Mouse (Mus musculus): Measurements from ENCODE around the gene Dlg5. TPM values are rescaled to one million over a fixed set of nuclear protein-coding genes. Genes with fewer than 3 reads are reported as not detected.

Gene Dlg5
- polyA plus RNA-seq, 1 experiment from 2014 or later: 45.5 TPM

GRCm38 (mm10) chr14:24132092-24132491, 113.6 kb downstream of the Dlg5 start:
- Histone ChIP-seq H3K27ac (replicated peaks; ENCODE audit: low read depth, low read length) (no peak overlapping the region), H3K4me2 (ENCODE audit: low read depth, severe bottlenecking) (no peak overlapping the region), H3K36me3 (ENCODE audit: control insufficient read depth, insufficient read depth, low read length) (peaks cover 8% of the 10 kb centered on the region; the same call in 1 of the 2 replicates), H3K9me3 (ENCODE audit: control insufficient read depth, low read length) (no peaks in the 10 kb centered on the region), H3K4me1 (ENCODE audit: control insufficient read depth, insufficient read depth, low read length) (no peaks in the 10 kb centered on the region), H3K27me3 (ENCODE audit: control insufficient read depth, insufficient read depth, low read length) (no peaks in the 10 kb centered on the region), H3K9ac (ENCODE audit: low read length) (no peak overlapping the region), H3K4me3 (ENCODE audit: low read depth, low read length) (no peak overlapping the region)
- no peak for ATAC-seq (ENCODE audit: insufficient number of reproducible peaks, low FRiP score, low TSS enrichment, low read depth)
- peak; percentile 58 for DNase-seq (ENCODE audit: low spot score)
- WGBS: 47% methylated on average over 4 of the region's 4 CpGs

- no peaks in the 10 kb centered on the region for H3K27me3 ChIP-seq (ENCODE audit: control insufficient read depth, insufficient read depth, low read length)
- no peak overlapping the region for H3K9ac ChIP-seq (ENCODE audit: low read length)
- H3K4me1 ChIP-seq (ENCODE audit: control insufficient read depth, insufficient read depth, low read length): no peaks in the 10 kb centered on the region
- no peak overlapping the region for H3K27ac ChIP-seq (replicated peaks; ENCODE audit: low read depth, low read length)
- 82% methylated on average over 2 of the region's 2 CpGs for WGBS
- no peak overlapping the region for H3K4me3 ChIP-seq (ENCODE audit: low read depth, low read length)
- H3K36me3 ChIP-seq (ENCODE audit: control insufficient read depth, insufficient read depth, low read length): no peaks in the 10 kb centered on the region
- no peaks in the 10 kb centered on the region for H3K9me3 ChIP-seq (ENCODE audit: control insufficient read depth, low read length)
- ATAC-seq (ENCODE audit: insufficient number of reproducible peaks, low FRiP score, low TSS enrichment, low read depth): no peak
- no peak overlapping the region for H3K4me2 ChIP-seq (ENCODE audit: low read depth, severe bottlenecking)
- DNase-seq (ENCODE audit: low spot score): no peak
Observed at GRCm38 (mm10) chr14:24125069-24125468, 120.7 kb downstream of the Dlg5 start.

GRCm38 (mm10) chr14:24124171-24124570, 121.5 kb downstream of the Dlg5 start:
- Histone ChIP-seq H3K9ac (ENCODE audit: low read length) (no peak overlapping the region), H3K36me3 (ENCODE audit: control insufficient read depth, insufficient read depth, low read length) (no peaks in the 10 kb centered on the region), H3K4me3 (ENCODE audit: low read depth, low read length) (no peak overlapping the region), H3K9me3 (ENCODE audit: control insufficient read depth, low read length) (no peaks in the 10 kb centered on the region), H3K27me3 (ENCODE audit: control insufficient read depth, insufficient read depth, low read length) (no peaks in the 10 kb centered on the region), H3K4me1 (ENCODE audit: control insufficient read depth, insufficient read depth, low read length) (no peaks in the 10 kb centered on the region), H3K27ac (replicated peaks; ENCODE audit: low read depth, low read length) (no peak overlapping the region), H3K4me2 (ENCODE audit: low read depth, severe bottlenecking) (no peak overlapping the region)
- DNase-seq (ENCODE audit: low spot score) (no peak), ATAC-seq (ENCODE audit: insufficient number of reproducible peaks, low FRiP score, low TSS enrichment, low read depth) (no peak)
- 36% methylated on average over 1 of the region's 1 CpGs for WGBS

- H3K27ac ChIP-seq (replicated peaks; ENCODE audit: low read depth, low read length): no peak overlapping the region
- no peak overlapping the region for H3K4me3 ChIP-seq (ENCODE audit: low read depth, low read length)
- H3K9me3 ChIP-seq (ENCODE audit: control insufficient read depth, low read length): no peaks in the 10 kb centered on the region
- H3K4me2 ChIP-seq (ENCODE audit: low read depth, severe bottlenecking): no peak overlapping the region
- no peaks in the 10 kb centered on the region for H3K4me1 ChIP-seq (ENCODE audit: control insufficient read depth, insufficient read depth, low read length)
- DNase-seq (ENCODE audit: low spot score) (no peak), ATAC-seq (ENCODE audit: insufficient number of reproducible peaks, low FRiP score, low TSS enrichment, low read depth) (no peak)
- WGBS: 80% methylated on average over 2 of the region's 2 CpGs
- H3K27me3 ChIP-seq (ENCODE audit: control insufficient read depth, insufficient read depth, low read length): no peaks in the 10 kb centered on the region
- H3K9ac ChIP-seq (ENCODE audit: low read length): no peak overlapping the region
- H3K36me3 ChIP-seq (ENCODE audit: control insufficient read depth, insufficient read depth, low read length): no peaks in the 10 kb centered on the region
Observed at GRCm38 (mm10) chr14:24106734-24107133, 139.0 kb downstream of the Dlg5 start.

- no peak overlapping the region for H3K4me2 ChIP-seq (ENCODE audit: low read depth, severe bottlenecking)
- DNase-seq (ENCODE audit: low spot score) (no peak), ATAC-seq (ENCODE audit: insufficient number of reproducible peaks, low FRiP score, low TSS enrichment, low read depth) (no peak)
- H3K27me3 ChIP-seq (ENCODE audit: control insufficient read depth, insufficient read depth, low read length): no peaks in the 10 kb centered on the region
- no peaks in the 10 kb centered on the region for H3K36me3 ChIP-seq (ENCODE audit: control insufficient read depth, insufficient read depth, low read length)
- no peak overlapping the region for H3K4me3 ChIP-seq (ENCODE audit: low read depth, low read length)
- H3K27ac ChIP-seq (replicated peaks; ENCODE audit: low read depth, low read length): no peak overlapping the region
- WGBS: 90% methylated on average over 4 of the region's 4 CpGs
- no peaks in the 10 kb centered on the region for H3K9me3 ChIP-seq (ENCODE audit: control insufficient read depth, low read length)
- H3K9ac ChIP-seq (ENCODE audit: low read length): no peak overlapping the region
- H3K4me1 ChIP-seq (ENCODE audit: control insufficient read depth, insufficient read depth, low read length): no peaks in the 10 kb centered on the region
Observed at GRCm38 (mm10) chr14:24098828-24099227, 146.9 kb downstream of the Dlg5 start.

- H3K4me3 ChIP-seq (ENCODE audit: low read depth, low read length): no peak overlapping the region
- 97% methylated on average over 1 of the region's 1 CpGs for WGBS
- no peak overlapping the region for H3K4me2 ChIP-seq (ENCODE audit: low read depth, severe bottlenecking)
- ATAC-seq (ENCODE audit: insufficient number of reproducible peaks, low FRiP score, low TSS enrichment, low read depth): no peak
- H3K9me3 ChIP-seq (ENCODE audit: control insufficient read depth, low read length): no peaks in the 10 kb centered on the region
- no peak for DNase-seq (ENCODE audit: low spot score)
- H3K36me3 ChIP-seq (ENCODE audit: control insufficient read depth, insufficient read depth, low read length): no peaks in the 10 kb centered on the region
- no peak overlapping the region for H3K9ac ChIP-seq (ENCODE audit: low read length)
- H3K27ac ChIP-seq (replicated peaks; ENCODE audit: low read depth, low read length): no peak overlapping the region
- H3K4me1 ChIP-seq (ENCODE audit: control insufficient read depth, insufficient read depth, low read length): no peaks in the 10 kb centered on the region
- H3K27me3 ChIP-seq (ENCODE audit: control insufficient read depth, insufficient read depth, low read length): no peaks in the 10 kb centered on the region
Observed at GRCm38 (mm10) chr14:24094656-24095055, 151.1 kb downstream of the Dlg5 start.

GRCm38 (mm10) chr14:24093221-24093620, 152.5 kb downstream of the Dlg5 start:
- WGBS: 98% methylated on average over 4 of the region's 4 CpGs
- DNase-seq (ENCODE audit: low spot score) (no peak), ATAC-seq (ENCODE audit: insufficient number of reproducible peaks, low FRiP score, low TSS enrichment, low read depth) (no peak)
- Histone ChIP-seq H3K4me3 (ENCODE audit: low read depth, low read length) (no peak overlapping the region), H3K9ac (ENCODE audit: low read length) (no peak overlapping the region), H3K9me3 (ENCODE audit: control insufficient read depth, low read length) (no peaks in the 10 kb centered on the region), H3K4me2 (ENCODE audit: low read depth, severe bottlenecking) (no peak overlapping the region), H3K27ac (replicated peaks; ENCODE audit: low read depth, low read length) (no peak overlapping the region), H3K36me3 (ENCODE audit: control insufficient read depth, insufficient read depth, low read length) (no peaks in the 10 kb centered on the region), H3K27me3 (ENCODE audit: control insufficient read depth, insufficient read depth, low read length) (no peaks in the 10 kb centered on the region), H3K4me1 (ENCODE audit: control insufficient read depth, insufficient read depth, low read length) (no peaks in the 10 kb centered on the region)

- no peak overlapping the region for H3K9ac ChIP-seq (ENCODE audit: low read length)
- no peak for DNase-seq (ENCODE audit: low spot score)
- no peaks in the 10 kb centered on the region for H3K9me3 ChIP-seq (ENCODE audit: control insufficient read depth, low read length)
- no peak for ATAC-seq (ENCODE audit: insufficient number of reproducible peaks, low FRiP score, low TSS enrichment, low read depth)
- H3K4me1 ChIP-seq (ENCODE audit: control insufficient read depth, insufficient read depth, low read length): no peaks in the 10 kb centered on the region
- no peaks in the 10 kb centered on the region for H3K36me3 ChIP-seq (ENCODE audit: control insufficient read depth, insufficient read depth, low read length)
- H3K27me3 ChIP-seq (ENCODE audit: control insufficient read depth, insufficient read depth, low read length): no peaks in the 10 kb centered on the region
- no peak overlapping the region for H3K4me3 ChIP-seq (ENCODE audit: low read depth, low read length)
- no peak overlapping the region for H3K27ac ChIP-seq (replicated peaks; ENCODE audit: low read depth, low read length)
- no peak overlapping the region for H3K4me2 ChIP-seq (ENCODE audit: low read depth, severe bottlenecking)
- WGBS: 86% methylated on average over 3 of the region's 3 CpGs
Observed at GRCm38 (mm10) chr14:24092391-24092790, 153.3 kb downstream of the Dlg5 start.

- Histone ChIP-seq H3K36me3 (ENCODE audit: control insufficient read depth, insufficient read depth, low read length) (no peaks in the 10 kb centered on the region), H3K4me2 (ENCODE audit: low read depth, severe bottlenecking) (no peak overlapping the region), H3K27me3 (ENCODE audit: control insufficient read depth, insufficient read depth, low read length) (no peaks in the 10 kb centered on the region), H3K9me3 (ENCODE audit: control insufficient read depth, low read length) (no peaks in the 10 kb centered on the region), H3K9ac (ENCODE audit: low read length) (no peak overlapping the region), H3K27ac (replicated peaks; ENCODE audit: low read depth, low read length) (no peak overlapping the region), H3K4me3 (ENCODE audit: low read depth, low read length) (no peak overlapping the region), H3K4me1 (ENCODE audit: control insufficient read depth, insufficient read depth, low read length) (no peaks in the 10 kb centered on the region)
- no peak for DNase-seq (ENCODE audit: low spot score)
- 73% methylated on average over 1 of the region's 1 CpGs for WGBS
- no peak for ATAC-seq (ENCODE audit: insufficient number of reproducible peaks, low FRiP score, low TSS enrichment, low read depth)
Observed at GRCm38 (mm10) chr14:24090790-24091189, 154.9 kb downstream of the Dlg5 start.
